Mouse (Mus musculus) MEL (cell line): Measurements from ENCODE around the gene Mfsd4b5. TPM values are rescaled to one million over a fixed set of nuclear protein-coding genes. Genes with fewer than 3 reads are reported as not detected.

Experiments
- polyA plus RNA-seq, 2 experiments: library from polyadenylated mRNA; stranded (reverse) in 1 of 2; unstranded in 1 of 2; fragments of >175 nt in 1 of 2; fragments of >200 nt in 1 of 2; gene quantifications; 2 replicates each; pipeline versions ENCODE4 v1.2.1 to v1.2.4; 2012; ENCODE audit warnings: low replicate concordance in 2 of 2, low read depth in 1 of 2; ENCODE audit not compliant: insufficient read length in 2 of 2, insufficient read depth in 1 of 2, missing spikeins in 1 of 2
- total RNA-seq: library from RNA; depleted of rRNA; stranded (reverse); fragments of 300-350 nt; gene quantifications from 2 replicates; pipeline ENCODE4 v1.2.3, GENCODE M21; 2012; rRNA removed

Gene Mfsd4b5
- total and polyA plus RNA-seq, 3 experiments, result not detected

Other genes with a start within 250 kb of the Mfsd4b5 start
- gene Mfsd4b4, start 87.4 kb downstream of the Mfsd4b5 start, total RNA-seq, result 0.04 TPM in 1 of 2 replicates, not detected in the other
- not detected for gene Mfsd4b4, start 87.4 kb downstream of the Mfsd4b5 start, polyA plus RNA-seq
- gene Mfsd4b2, start 59.7 kb downstream of the Mfsd4b5 start, total RNA-seq, result not detected in 2 replicates
- gene Mfsd4b2, start 59.7 kb downstream of the Mfsd4b5 start, polyA plus RNA-seq, result not detected
- not detected in 2 replicates for gene Mfsd4b3, start 26.5 kb downstream of the Mfsd4b5 start, total RNA-seq
- not detected for gene Mfsd4b3, start 26.5 kb downstream of the Mfsd4b5 start, polyA plus RNA-seq
- gene Mfsd4b1, start 38.6 kb upstream of the Mfsd4b5 start, total RNA-seq, result not detected in 2 replicates
- gene Mfsd4b1, start 38.6 kb upstream of the Mfsd4b5 start, polyA plus RNA-seq, result not detected
- gene Slc16a10, start 155.6 kb upstream of the Mfsd4b5 start, total RNA-seq, result 13.2 TPM in 2 replicates
- 10 to 100 TPM in 1 of 2 experiments, not detected in 1; 17.9 TPM for gene Slc16a10, start 155.6 kb upstream of the Mfsd4b5 start, polyA plus RNA-seq